Mouse (Mus musculus) thymus, postnatal 0 days (tissue): ENCODE measurements around the gene Myo9a. TPM values are rescaled to one million over a fixed set of nuclear protein-coding genes. Genes with fewer than 3 reads are reported as not detected.

Experiments used
- DNase-seq: peaks from one replicate; pipeline ENCODE4 v3.0.0-alpha.2; 2015; ENCODE audit warnings: low spot score
- polyA plus RNA-seq: library from polyadenylated mRNA; unstranded; fragments of >200 nt; fragmentation: Nextera tagmentation; extraction: Ambion mirVana; gene quantifications from 2 replicates; pipeline ENCODE4 v1.2.1, GENCODE M21; 2015

Gene Myo9a
- 3.4 and 4.3 TPM in 2 replicates for polyA plus RNA-seq

DNA sequence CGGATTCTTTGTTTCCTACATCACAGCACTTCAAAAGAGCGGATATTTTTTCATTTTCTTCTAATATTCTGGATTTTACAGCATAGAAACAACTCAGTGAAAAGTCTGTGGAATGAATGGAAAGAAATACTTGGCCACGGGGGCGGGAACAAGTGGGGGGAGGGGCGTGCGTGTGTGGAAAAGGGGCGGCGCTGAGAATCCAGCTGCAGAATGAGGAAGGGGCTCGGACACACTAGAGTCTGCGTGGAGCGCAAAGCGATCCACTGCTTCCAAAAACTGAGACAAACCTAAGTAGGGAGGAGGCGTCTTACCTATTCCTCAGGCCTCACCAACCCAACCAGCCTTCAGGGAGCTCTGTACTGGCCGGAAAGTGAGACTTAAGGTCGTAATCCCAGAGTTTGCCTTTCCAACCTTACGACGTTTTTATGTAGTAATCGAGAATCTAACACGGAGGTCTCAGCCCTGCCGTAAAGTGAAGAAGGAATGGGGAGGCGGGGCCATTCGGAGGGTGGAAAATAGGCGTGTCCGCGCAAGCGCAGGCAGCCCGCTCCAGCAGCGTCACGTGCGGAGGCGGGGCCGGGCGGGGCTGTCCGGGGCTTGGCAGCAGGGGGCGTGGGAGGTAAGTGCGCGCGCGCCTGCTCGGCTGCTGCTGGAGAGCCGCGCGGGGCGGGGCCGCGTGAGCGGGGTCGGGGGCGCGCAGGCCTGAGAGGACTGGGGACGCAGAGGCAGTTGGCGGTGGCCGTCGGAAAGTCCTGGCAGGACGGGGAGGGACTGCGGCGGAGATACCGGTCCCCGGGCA lies at the start of gene Myo9a, which contains the start of gene Senp8:
Myo9a (plus strand) TSS at position 630 of the 799 bp plus-strand sequence.
Senp8 (minus strand) TSS at position 444 of the 799 bp plus-strand sequence.
- DNase-seq: peak; percentile 99

DNA sequence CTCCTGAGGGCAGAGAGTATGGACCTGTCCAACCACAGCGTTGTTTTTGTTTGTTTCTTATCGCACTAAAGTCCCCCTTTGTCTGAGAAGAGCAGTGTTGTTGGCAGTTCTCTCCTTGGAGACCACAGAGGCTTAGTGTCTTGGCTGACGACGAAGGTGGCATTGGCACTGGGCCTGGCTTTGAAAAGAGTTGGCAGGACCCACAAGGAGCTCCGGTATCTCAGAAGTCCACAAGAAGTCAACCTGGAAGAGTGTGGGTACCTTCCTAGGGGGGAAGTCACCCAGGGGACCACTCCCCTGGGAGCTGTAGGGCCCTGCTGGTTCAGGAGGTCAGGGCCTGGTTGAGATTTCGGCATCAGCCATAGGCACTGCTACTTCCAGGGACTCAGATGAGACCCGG lies 49.6 kb upstream of the Myo9a start:
- DNase-seq: no peak

DNA sequence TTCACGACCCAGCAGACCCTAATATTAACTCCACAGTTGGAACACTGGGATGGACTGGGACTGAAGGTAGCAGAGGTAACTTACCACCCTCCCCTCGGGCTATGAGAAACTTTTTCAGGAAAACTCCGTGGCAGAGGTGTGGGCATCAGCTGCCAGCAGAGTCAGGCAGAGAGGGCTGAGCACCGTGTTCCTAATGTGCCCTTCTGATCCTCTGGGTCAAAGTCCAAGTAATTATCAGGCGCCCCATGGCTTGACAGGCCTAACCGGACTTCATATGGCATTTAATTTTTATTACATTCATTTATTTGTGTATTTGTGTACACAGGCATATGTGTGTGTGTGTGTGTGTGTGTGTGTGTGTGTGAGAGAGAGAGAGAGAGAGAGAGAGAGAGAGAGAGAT lies 47.6 kb upstream of the Myo9a start:
- DNase-seq: no peak

DNA sequence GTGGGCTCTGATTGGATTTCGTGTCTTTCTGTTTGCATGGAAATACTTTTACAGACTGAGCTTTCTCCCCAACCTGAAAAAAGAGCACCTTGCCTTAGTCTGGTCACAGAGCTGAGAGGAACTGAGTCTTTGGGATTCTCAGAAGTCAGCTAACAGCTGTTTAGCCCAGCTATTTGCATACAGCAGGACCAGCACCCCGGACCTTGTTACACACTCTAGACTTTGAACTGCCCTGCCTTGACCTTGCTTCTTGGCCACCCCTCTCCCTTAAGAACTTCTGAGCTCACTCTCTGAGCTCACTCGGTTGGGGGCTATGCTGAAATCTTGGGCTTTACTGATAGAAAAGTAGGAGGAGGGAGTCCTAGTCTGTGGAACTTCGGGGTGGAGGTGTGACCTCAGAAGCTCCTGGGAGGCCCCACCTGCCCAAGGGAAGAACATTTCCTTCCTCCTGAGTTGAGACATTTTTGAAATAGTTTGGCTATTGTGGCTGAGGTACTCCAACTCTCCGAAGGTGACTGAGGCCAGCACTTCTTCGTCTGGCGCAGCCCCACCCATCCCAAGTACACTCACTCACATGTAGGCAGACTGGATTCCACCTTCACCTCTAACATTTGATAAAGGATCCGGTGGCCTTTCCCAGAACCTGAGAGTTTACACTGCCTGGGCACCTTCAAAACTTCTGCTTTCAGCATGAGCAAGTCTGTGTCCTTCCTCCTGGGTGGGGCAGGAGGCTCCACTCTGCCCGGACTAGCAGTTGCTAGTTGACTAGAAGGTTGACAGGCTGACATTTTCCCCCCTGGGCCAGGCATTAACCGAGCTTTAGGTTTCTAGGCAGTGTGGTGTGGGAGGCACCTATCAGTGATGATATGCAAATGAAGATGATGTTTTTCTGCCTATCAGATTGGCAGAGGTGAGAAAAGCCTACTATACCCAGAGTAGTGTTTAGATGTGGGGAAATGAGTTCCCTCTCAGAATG lies 43.6 kb upstream of the Myo9a start:
- peak; percentile 29 for DNase-seq

DNA sequence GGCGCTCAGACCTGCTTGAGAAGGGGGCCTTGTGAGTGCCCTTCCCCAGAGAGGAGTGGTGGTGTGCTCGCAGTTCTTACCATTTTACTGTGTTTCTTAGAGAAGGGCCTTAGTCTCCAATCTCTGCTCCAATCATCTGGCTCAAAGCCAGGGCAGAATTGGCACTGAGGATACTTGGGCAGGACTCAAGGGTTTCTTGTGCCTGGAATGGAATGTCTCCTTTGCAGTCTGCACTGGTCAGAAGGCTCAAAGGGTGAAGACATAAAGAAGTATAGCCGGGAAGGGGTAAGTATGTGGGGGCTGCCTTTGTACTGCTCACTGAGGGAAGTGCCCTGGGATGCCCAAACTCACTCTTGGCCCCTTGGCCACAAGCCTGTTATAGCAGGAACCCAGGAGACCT lies 41.5 kb upstream of the Myo9a start:
- DNase-seq: no peak

DNA sequence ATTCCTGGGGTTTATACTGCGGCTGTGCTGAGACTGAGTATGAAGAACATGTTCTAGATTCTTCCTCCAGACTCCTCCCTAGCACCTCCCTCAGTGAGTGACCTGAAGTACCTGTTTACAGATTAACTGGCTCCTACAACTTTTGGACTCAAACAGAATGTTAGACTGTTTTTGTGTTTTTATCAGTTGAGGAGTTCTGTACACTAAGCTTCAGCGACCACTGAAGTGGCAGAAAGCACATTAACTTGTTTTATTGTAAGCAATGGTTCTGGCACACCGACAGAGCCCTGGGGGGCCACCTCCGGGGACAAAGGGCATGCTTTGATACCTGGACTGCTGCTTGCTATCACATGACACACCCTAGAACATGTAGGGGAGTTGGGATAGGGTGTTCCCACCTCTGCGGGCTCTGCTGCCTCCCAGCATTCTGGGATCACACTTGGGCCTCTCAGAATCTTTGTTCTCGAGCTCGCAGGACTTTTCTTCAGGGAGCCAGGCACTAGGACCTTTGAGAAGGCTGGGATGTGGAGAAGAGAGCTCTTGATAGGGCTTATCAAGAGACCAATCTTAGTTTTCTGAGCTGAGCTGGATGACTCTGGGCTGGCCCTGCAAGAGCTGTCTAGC lies 34.3 kb upstream of the Myo9a start:
- DNase-seq: no peak

DNA sequence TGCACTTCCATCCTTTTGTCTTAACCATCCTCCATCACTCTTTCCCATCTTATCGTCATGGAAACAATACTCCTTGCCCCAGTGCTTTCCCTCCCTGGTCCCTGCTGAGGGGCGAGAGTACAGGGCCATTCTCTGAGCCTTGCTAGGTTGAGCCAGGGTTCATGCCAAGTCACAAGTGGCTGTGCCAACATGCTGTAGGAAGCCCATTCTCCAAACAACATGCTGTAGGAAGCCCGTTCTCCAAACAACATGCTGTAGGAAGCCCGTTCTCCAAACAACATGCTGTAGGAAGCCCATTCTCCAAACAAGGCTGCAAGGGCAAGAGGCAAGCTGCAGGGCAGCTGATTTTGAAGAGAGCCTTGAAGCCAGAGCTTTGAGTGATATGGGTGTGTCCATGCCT lies 32.5 kb upstream of the Myo9a start:
- DNase-seq: no peak

DNA sequence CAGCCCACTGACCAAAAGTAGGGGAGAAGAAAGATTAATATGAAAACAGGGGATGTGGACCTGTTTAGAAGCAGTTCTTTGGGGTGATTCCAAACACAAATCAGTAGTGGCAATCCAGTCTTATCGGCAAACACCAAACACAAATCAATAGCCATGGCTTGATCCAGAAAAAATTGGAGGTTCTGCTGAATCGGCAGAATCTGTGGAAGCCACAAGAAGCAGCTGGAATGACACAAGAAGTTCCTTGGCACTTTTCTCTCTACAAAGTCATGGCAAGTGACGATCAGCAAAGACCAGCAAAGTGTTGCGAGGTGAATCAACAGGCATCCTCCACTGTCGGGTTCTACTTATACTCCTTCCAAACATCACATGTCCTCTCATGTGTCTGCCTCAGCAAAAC lies 29.6 kb upstream of the Myo9a start:
- no peak for DNase-seq

DNA sequence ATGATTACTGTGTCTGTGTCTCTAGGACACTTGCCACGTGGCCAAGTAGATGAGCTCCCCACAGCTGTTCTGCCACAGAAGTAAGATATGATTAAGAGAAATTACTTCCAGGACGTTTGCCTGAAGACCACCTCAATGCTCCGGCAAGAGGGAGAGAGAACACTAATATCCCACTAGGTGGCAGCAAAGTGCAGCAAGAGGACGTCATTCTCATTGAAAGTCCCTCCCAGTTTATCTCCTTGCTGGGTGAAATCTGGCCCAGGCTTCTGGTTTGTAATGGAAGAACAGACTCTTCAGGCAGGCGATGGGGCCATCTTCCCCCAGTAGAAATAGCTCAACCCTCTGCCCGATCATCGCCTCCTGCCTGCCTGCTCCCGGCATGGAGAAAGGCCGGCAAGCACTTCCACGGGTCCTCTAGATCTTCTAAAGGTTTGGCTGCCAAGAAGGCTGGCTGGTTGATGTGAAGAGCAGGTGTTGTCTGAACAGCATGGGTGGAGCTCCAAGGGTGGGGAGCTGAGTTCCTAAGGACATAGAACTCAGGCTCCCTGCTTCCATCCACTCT lies 27.5 kb upstream of the Myo9a start:
- DNase-seq: peak; percentile 78

DNA sequence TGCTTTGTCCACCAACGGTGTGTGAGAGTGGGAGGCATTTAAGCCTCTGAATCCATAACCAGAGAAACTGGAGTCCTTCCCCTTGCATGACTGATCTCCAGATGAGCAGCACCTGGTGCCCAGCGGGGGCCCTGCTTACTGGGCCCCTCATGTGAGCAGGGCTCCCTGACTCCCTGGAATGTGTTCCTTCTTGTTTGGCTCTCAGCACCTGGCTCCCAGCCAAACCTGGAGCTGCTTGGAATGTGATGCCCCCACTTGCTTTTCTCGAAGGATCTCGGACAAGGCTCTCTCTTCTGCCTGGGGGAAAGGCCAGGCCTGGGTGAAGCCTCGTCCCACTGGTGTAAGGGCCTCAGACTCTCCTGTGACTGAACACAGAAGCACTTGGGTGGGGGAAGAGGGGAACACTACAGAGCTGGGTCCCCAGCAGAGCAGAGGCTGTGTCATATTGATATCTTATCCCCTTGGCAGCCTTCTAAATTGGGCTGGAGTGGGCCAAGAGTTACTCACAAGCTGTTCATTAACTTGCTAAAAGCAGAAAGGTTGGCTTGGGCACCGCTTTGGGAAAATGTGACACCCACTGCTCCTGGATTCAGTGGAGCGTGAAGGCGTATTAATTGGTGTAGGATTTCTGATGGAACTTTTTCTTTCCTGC lies 26.8 kb upstream of the Myo9a start:
- no peak for DNase-seq

DNA sequence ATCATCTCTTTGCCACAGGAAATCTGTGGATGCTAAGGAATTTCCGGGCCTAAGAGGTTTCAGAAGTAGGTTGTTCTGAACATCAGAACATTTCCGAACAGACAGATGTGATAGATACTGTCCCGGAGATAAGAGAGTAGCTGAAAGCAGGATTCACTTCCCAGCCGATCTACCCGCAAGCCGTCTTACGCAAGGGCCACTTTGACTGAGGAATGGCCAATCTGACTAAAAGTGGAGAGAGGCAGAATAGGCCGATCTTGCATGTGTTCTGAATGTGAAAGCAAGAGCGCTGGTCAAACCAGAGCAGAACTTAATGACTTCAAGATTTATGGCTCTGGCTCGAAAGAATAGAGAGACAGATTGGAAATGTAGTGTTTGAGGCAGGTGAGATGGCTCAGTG lies 25.2 kb upstream of the Myo9a start:
- no peak for DNase-seq

DNA sequence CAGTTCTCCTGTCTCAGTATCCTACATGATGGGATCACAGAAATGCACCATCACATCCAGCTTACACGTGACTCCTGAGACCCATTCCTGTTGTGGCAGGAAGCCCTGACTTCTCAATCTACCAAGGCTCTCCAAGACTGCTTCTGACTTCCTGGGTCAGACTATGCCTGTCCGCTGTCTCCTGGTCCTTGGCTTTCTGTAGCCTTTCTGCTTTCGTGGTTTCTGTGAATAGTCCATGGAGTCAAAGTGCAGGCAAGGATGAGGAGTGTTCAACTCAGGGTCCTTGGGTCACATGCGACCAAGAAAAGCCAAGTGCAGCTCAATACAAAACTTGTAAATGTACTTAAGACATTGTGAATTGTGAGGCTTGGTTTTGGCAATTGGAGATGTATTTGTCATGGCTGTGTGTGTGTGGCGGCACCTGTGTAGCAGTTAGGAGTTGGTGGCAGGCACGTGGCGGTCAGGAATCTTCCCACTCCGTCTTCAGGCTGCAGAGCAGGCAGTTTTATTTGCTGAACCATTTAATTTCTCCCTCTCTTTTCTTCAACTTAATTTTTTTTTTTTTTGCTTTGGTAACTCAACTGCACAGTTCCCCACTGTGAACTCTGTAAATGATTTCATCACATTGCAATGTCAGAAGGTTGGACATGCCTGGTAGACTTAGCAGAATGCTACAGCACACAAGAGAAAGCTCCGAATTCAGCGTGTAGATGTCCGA lies 23.0 kb upstream of the Myo9a start:
- DNase-seq: no peak

DNA sequence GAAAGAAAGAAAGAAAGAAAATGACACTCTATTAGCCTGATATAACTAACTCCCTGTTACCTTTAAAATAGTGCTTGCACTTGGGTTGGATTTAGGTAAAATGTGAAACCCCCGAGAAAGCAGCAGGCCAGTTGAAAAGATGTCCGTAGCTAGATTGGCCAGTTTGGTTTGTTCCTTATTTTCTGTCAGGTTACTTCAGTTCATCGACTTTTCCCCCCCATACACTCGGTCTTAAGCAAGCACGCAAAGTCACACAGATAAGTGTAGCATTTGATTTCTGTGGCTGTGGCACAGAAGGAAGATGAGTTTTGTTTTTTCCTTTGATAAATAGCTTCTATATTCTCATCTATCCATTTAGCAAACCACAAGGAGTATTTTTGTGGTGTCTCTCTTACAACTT lies 19.6 kb upstream of the Myo9a start:
- no peak for DNase-seq

DNA sequence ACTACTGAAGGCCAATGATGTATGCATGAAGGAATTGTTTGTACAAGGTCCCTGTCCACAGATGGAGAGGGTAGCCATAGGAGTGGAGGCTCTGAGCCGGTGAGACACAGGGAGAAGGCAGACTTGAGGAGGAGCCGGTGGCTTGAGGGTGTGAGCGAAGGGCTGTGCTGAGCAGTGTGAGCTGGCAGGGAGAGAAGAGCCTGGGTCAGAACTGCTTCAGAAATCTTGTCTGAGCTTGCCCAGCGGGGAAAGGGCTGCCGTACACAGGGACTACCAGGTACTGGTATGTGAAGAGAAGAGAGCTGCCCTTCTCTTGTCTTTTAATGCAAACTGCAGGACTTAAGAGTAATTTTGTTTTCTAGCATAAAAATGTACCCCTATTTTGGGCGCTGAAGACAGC lies 17.6 kb upstream of the Myo9a start:
- DNase-seq: no peak

DNA sequence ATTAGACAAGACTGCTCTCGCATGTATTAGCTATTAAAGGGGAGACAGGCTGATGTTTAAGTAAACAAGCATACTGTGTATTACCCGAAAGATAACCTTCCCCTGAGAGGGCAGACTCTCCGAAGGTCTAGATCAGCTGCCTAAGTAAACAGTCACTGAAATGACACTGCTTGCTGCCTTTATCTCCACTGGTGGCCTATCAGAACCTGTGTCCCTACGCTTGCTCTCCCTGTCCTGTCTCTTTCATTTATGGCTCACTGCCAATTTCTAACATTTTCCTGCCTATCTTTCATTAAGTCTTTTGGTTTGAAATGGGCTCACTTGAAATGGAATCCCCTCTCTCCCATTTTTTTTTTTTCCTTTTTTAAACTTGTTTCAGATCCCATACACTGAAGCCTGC lies 15.3 kb upstream of the Myo9a start:
- no peak for DNase-seq

DNA sequence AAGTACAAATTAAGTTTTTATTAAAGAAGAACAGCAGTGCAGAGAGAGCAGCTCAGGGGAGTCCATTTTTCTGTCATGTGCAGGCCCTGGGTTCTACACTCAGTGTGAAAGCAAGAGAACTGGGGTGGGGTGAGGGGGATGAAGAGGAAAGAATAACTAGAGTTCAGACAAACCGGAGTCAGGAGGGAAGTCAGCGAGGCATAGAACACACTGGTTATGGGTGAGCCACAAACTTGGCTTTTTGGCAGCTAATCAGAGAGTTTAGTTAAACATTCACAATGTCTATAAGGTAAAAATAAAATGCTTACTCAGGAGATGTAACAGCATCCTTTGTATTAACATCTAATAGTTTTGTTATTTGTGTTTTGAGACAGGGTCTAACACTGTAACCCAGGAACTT lies 10.1 kb upstream of the Myo9a start:
- no peak for DNase-seq

DNA sequence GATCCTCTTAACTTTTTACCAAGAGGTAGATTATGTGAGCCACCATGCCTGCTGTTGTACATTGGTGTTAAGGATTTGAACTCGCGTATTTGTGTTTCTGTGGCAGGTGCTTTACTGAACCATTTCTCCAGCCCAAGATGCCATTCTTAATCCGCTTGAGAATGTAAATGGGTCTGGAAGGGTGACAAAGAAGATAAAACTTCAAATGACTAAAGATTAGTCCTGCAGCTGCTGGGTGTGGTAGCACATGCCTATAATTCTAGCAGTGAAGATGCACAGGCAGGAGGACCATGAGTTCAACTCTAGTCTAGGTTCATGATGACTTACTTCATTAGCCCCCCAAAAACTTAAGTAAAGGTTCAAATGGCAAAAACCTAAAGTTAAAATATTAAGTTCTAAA lies 6.8 kb upstream of the Myo9a start:
- no peak for DNase-seq

DNA sequence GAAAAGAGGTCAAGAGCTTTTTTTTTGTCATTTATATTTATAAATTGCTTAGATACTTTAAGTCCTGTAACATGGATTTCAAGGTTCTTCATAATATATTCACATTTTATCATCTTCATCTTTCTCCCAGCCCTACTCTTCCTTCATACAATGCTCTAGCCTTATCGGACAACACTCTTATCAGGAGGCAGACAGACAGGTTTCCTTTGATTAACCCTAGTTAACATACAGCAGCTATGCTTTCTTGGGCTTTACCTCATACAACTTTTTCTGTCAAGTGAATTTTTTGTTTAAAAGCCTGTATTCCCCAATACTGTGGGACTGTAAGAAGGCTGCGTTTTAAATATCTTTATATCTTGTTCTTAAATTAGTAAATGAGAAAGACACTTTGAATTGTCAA lies 2.3 kb upstream of the Myo9a start:
- no peak for DNase-seq

DNA sequence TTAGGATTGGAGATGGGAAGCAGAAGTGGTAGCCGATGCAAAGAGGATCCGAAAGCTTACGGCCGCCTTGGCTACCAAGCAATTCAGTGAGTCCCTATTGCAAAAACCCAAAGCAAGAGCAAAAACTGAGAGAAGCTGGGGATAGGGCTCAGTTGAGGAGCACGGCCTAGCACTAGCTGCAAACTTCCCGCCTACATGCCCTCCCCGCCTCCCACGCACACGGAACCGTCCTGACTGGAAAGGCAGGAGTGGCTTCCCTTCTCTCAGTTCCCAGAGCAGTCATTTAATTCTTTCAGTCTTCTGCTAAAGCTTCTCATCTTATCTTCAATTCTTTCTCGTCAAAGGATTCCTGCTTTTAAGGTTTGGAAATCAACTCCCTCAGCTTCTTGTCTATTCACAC lies 1.7 kb upstream of the Myo9a start:
- no peak for DNase-seq

DNA sequence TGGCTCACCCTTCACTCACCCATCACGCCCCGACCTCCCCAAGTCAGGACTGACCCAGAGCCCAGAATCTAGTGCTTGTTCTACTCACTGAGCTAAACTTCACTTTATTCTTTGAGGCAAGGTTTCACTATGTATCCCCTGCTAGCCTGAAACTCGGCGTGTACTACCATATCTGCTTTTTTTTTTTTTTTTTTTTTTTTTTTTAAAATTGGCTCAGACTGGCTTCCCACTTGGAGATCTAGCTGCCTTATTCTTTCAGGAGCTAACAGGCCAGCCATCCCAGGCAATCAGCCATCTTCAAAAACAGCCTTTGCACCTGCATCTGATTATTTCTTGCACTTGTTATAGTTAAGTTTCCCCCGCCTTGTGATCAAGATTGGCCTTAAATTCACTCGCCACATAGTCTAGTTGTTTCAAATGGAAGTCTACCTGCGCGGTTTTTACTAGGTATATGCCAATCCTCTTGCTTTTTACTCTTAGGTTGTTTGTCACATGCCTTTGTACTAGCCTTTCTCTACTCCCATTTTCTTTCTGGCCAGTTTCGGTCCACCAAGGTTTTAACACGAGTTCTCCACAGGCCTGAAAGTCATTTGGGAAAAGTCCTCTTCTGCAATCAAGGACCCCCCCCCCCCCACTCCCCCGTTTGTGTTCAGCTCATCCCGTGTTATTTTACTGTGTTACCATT lies 973 bp upstream of the Myo9a start:
- peak; percentile 6 for DNase-seq
